Mouse (Mus musculus) myocyte (in vitro differentiated cells): ENCODE measurements around the gene Cep55. TPM values are rescaled to one million over a fixed set of nuclear protein-coding genes. Genes with fewer than 3 reads are reported as not detected.

Source experiments
- H3K27me3 ChIP-seq: one replicate; pipeline ENCODE4 v1.6.1; 2011; ENCODE audit not compliant: control insufficient read depth, insufficient read depth, insufficient read length
- H3K36me3 ChIP-seq: one replicate; pipeline ENCODE4 v1.6.1; 2011; ENCODE audit not compliant: control insufficient read depth, insufficient read depth
- H3K4me2 ChIP-seq: one replicate; pipeline ENCODE4 v1.6.1; 2011; ENCODE audit warnings: low read depth, control low read depth
- H3K4me3 ChIP-seq: one replicate; pipeline ENCODE4 v1.5.1; 2011; ENCODE audit warnings: mild to moderate bottlenecking, control low read depth, moderate library complexity
- H3K79me2 ChIP-seq: one replicate; pipeline ENCODE4 v1.6.1; 2011; ENCODE audit not compliant: control insufficient read depth, insufficient read depth
- H3ac ChIP-seq: one replicate; pipeline ENCODE4 v1.6.1; 2011; ENCODE audit not compliant: control insufficient read depth, insufficient read length
- CEBPB ChIP-seq: IDR thresholded peaks from 2 replicates; pipeline ENCODE4 v1.6.1; 2011; ENCODE audit warnings: mild to moderate bottlenecking, moderate library complexity; ENCODE audit not compliant: poor library complexity, insufficient read depth, severe bottlenecking
- E2F4 ChIP-seq: IDR thresholded peaks from one replicate; pipeline ENCODE4 v1.6.1; 2011; ENCODE audit warnings: mild to moderate bottlenecking, control low read depth, moderate library complexity; ENCODE audit not compliant: insufficient read depth
- MAX ChIP-seq: IDR thresholded peaks from one replicate; pipeline ENCODE4 v1.6.1; 2011; ENCODE audit warnings: low read depth, mild to moderate bottlenecking, control low read depth
- MYOD1 ChIP-seq, 3 experiments: IDR thresholded peaks; one replicate each; pipeline ENCODE4 v1.6.1; 2011; ENCODE audit warnings: control low read depth in 2 of 3, low read depth in 2 of 3, mild to moderate bottlenecking in 2 of 3, moderate library complexity in 1 of 3; ENCODE audit not compliant: insufficient read length in 2 of 3, control insufficient read depth in 1 of 3
- MYOG ChIP-seq, 3 experiments: IDR thresholded peaks; one replicate each; pipeline ENCODE4 v1.6.1; 2011; ENCODE audit warnings: control low read depth in 2 of 3, low read depth in 2 of 3, mild to moderate bottlenecking in 2 of 3; ENCODE audit not compliant: insufficient read length in 2 of 3, control insufficient read depth in 1 of 3, insufficient read depth in 1 of 3
- POLR2A ChIP-seq: IDR thresholded peaks from one replicate; pipeline ENCODE4 v1.6.1; 2011; ENCODE audit warnings: low read depth, mild to moderate bottlenecking, control low read depth, moderate library complexity; ENCODE audit not compliant: insufficient read length
- POLR2AphosphoS2 ChIP-seq: IDR thresholded peaks from one replicate; pipeline ENCODE4 v1.6.1; 2011; ENCODE audit warnings: low read depth, control low read depth; ENCODE audit not compliant: insufficient read length
- REST ChIP-seq: IDR thresholded peaks from one replicate; pipeline ENCODE4 v1.6.1; 2011; ENCODE audit warnings: mild to moderate bottlenecking, control low read depth, moderate library complexity; ENCODE audit not compliant: insufficient read depth, insufficient read length
- SRF ChIP-seq: IDR thresholded peaks from one replicate; pipeline ENCODE4 v1.6.1; 2011; ENCODE audit warnings: low read depth; ENCODE audit not compliant: control insufficient read depth, insufficient read length
- TCF12 ChIP-seq: IDR thresholded peaks from one replicate; pipeline ENCODE4 v1.6.1; 2011; ENCODE audit warnings: mild to moderate bottlenecking, control low read depth; ENCODE audit not compliant: poor library complexity, insufficient read depth, severe bottlenecking
- TCF3 ChIP-seq: IDR thresholded peaks from one replicate; pipeline ENCODE4 v1.6.1; 2011; ENCODE audit warnings: low read depth, control low read depth; ENCODE audit not compliant: insufficient read length
- USF1 ChIP-seq: IDR thresholded peaks from one replicate; pipeline ENCODE4 v1.6.1; 2011; ENCODE audit warnings: low read depth, mild to moderate bottlenecking, control low read depth, moderate library complexity
- polyA plus RNA-seq: library from polyadenylated mRNA; unstranded; fragments of >200 nt; fragmentation: generic; extraction: Trizol; gene quantifications from one replicate; pipeline ENCODE4 v1.2.1, GENCODE M21; 2012; ENCODE audit warnings: missing spikeins

Cep55 gene
- polyA plus RNA-seq, 1 experiment = 5.1 TPM

- no peaks in the 10 kb centered on the region for H3K27me3 ChIP-seq
- H3K79me2 ChIP-seq = peaks cover 62% of the 10 kb centered on the region
- H3K4me3 ChIP-seq = no peak overlapping the region
- no peak overlapping the region for H3ac ChIP-seq
- no peak overlapping the region for H3K4me2 ChIP-seq
- H3K36me3 ChIP-seq = no peaks in the 10 kb centered on the region
- TF ChIP-seq POLR2AphosphoS2 (no peak), MYOG (IDR thresholded peaks at IDR 0.05; ENCODE audit: control insufficient read depth in 1 of 3, insufficient read depth in 1 of 3, insufficient read length in 2 of 3, low read depth in 2 of 3) (no peak), SRF (no peak), CEBPB (no peak), REST (no peak), USF1 (no peak), POLR2A (no peak), MAX (no peak), TCF3 (no peak), TCF12 (no peak), E2F4 (no peak), MYOD1 (IDR thresholded peaks at IDR 0.05; ENCODE audit: control insufficient read depth in 1 of 3, insufficient read length in 2 of 3, low read depth in 2 of 3) (no peak)
Measured at GRCm38 (mm10) chr19:38027881-38028521, 26.8 kb upstream of the Cep55 start.

DNA sequence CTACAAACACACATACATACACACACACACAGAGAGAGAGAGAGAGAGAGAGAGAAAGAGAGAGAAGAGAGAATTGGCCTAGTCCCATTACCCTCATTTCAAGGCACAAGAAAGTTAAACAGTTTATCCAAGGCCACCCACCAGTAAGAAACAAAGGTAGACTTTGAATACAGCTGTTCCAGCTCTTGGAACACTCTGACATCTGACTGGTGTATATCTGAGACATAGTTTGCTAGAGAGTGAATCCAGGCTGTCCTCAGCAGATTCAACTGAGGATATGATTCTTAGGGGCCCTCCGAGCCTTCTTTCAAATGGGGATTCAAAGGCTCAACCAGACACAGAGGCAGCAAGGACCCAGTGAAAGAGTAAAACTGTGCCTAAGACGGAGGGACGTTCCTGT, 25.5 kb upstream of the Cep55 start:
- Histone ChIP-seq H3K27me3 (no peaks in the 10 kb centered on the region), H3K4me2 (no peak overlapping the region), H3ac (no peak overlapping the region), H3K4me3 (no peak overlapping the region), H3K36me3 (no peaks in the 10 kb centered on the region), H3K79me2 (peaks cover 75% of the 10 kb centered on the region)
- TF ChIP-seq POLR2A = no peak
- TF ChIP-seq POLR2AphosphoS2 = no peak
- TF ChIP-seq TCF12 = no peak
- TF ChIP-seq CEBPB = no peak
- TF ChIP-seq MYOG (IDR thresholded peaks at IDR 0.05; ENCODE audit: control insufficient read depth in 1 of 3, insufficient read depth in 1 of 3, insufficient read length in 2 of 3, low read depth in 2 of 3) = no peak
- TF ChIP-seq REST = no peak
- TF ChIP-seq MAX = no peak
- no peak for TF ChIP-seq E2F4
- no peak for TF ChIP-seq USF1

DNA sequence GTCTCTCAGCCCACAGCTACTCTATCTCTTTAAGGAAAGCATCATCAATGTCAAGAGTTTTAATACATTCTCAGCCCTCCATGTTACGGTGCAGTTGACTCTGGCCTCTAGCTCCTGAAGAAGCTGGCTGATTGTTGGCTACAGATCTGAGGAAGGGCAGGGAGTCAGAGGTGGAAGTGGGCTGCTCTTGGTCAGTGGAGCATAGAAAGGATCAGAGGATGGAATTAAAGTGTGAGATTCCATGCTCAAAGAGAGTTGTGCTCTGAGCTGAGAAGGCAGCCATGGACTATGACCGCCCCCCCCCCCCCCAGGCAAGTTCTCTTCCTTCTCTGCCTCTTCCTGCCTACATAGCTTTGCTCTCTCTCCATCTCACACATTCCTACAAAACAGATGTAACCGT, 24.9 kb upstream of the Cep55 start:
- Histone ChIP-seq H3ac (no peak overlapping the region), H3K27me3 (no peaks in the 10 kb centered on the region), H3K4me2 (no peak overlapping the region), H3K4me3 (no peak overlapping the region), H3K36me3 (no peaks in the 10 kb centered on the region), H3K79me2 (peaks cover 76% of the 10 kb centered on the region)
- TF ChIP-seq E2F4 (no peak), TCF3 (no peak), SRF (no peak), TCF12 (no peak), REST (no peak), MAX (no peak), POLR2AphosphoS2 (no peak), USF1 (no peak), MYOD1 (IDR thresholded peaks at IDR 0.05; ENCODE audit: control insufficient read depth in 1 of 3, insufficient read length in 2 of 3, low read depth in 2 of 3) (no peak), CEBPB (no peak), POLR2A (no peak), MYOG (IDR thresholded peaks at IDR 0.05; ENCODE audit: control insufficient read depth in 1 of 3, insufficient read depth in 1 of 3, insufficient read length in 2 of 3, low read depth in 2 of 3) (no peak)

DNA sequence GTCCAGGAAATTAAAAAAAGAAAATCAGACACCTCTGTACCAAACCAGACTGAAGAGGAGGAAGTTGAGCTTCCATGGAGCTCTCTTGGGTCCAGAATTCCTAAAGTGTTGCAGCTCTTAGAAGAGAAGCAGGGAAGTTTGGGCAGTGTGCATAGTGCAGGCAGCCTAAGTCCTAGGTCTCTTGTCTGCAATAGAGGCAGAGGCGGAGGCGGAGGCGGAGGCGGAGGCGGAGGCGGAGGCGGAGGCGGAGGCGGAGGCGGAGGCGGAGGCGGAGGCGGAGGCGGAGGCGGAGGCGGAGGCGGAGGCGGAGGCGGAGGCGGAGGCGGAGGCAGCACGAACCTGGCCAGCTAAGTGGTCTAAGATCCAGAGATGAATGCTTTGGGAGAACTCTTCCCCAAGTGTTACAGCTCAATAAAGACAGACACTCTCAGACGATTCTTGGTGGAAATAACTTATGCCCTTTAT, 24.1 kb upstream of the Cep55 start:
- Histone ChIP-seq H3K4me2 (no peak overlapping the region), H3ac (no peak overlapping the region), H3K4me3 (no peak overlapping the region), H3K27me3 (no peaks in the 10 kb centered on the region), H3K36me3 (no peaks in the 10 kb centered on the region), H3K79me2 (peaks cover 83% of the 10 kb centered on the region)
- TF ChIP-seq POLR2AphosphoS2 = no peak
- TF ChIP-seq MYOD1 (IDR thresholded peaks at IDR 0.05; ENCODE audit: control insufficient read depth in 1 of 3, insufficient read length in 2 of 3, low read depth in 2 of 3) = no peak
- TF ChIP-seq E2F4 = no peak
- no peak for TF ChIP-seq MAX
- no peak for TF ChIP-seq SRF
- TF ChIP-seq REST = no peak
- TF ChIP-seq POLR2A = no peak

DNA sequence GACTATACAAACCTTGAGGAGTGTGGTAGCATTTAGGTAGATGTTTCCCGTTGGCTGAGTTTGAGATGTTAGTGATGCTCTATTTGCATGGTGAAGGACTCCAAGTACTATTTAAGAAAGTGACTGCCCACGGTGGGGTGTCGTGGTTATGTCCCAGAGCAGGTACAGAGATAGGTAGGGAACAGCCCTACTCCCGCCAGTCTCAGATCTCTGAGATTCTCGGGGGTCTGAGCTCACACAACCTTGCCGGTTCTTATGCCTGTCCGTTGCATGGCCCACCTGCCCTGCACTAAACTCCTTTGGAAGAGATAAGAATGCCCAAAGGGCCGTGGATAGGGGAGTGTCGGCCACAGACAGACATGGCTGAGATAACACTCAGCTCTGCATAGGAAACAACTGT, 23.7 kb upstream of the Cep55 start:
- H3K4me3 ChIP-seq = no peak overlapping the region
- no peak overlapping the region for H3K4me2 ChIP-seq
- H3ac ChIP-seq = no peak overlapping the region
- no peaks in the 10 kb centered on the region for H3K36me3 ChIP-seq
- no peaks in the 10 kb centered on the region for H3K27me3 ChIP-seq
- peaks cover 83% of the 10 kb centered on the region for H3K79me2 ChIP-seq
- TF ChIP-seq MAX (no peak), TCF12 (no peak), POLR2AphosphoS2 (no peak), POLR2A (no peak), USF1 (no peak), TCF3 (no peak), MYOD1 (IDR thresholded peaks at IDR 0.05; ENCODE audit: control insufficient read depth in 1 of 3, insufficient read length in 2 of 3, low read depth in 2 of 3) (no peak), REST (no peak), CEBPB (no peak), MYOG (IDR thresholded peaks at IDR 0.05; ENCODE audit: control insufficient read depth in 1 of 3, insufficient read depth in 1 of 3, insufficient read length in 2 of 3, low read depth in 2 of 3) (no peak), E2F4 (no peak), SRF (no peak)
